Mouse (Mus musculus): ENCODE results near the gene 9130019O22Rik.

GRCm38 (mm10) chr7:127371213-127371612 is 15.8 kb downstream of the 9130019O22Rik start:
- no peak for TF ChIP-seq CTCF (IDR thresholded peaks at IDR 0.05; ENCODE audit: extremely low read depth, insufficient read depth, insufficient read length, insufficient replicate concordance)
- no peak for TF ChIP-seq POLR2A (IDR thresholded peaks at IDR 0.05; ENCODE audit: low read depth, low read length)

Measured in spleen, adult 2 months (tissue).